Mouse (Mus musculus): ENCODE results near the gene Slc25a33.

DNA sequence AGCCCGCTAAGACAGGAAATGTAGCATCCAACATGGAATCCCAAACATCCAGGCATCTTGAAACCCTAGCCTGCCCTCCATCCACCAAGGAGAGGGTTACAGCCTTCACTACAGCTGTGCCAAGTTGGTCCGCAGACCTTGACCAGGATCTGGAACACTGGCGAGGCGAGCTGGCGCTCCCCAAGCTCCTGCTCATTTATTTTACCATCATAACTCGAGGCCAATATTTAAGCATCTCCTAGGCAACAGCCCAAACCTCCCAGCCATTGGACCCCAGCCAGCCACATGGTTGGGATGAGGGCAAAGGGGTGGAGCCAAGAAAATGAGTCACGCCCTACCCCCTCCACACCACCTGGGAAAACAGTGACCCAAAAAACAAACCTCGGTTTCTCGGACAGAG is 48.0 kb upstream of the Slc25a33 start:
- TF ChIP-seq POLR2A (IDR thresholded peaks at IDR 0.05; ENCODE audit: insufficient read depth, low read depth, low read length) (no peak), EP300 (IDR thresholded peaks at IDR 0.05; ENCODE audit: insufficient read depth, low read depth, low read length) (no peak), CTCF (IDR thresholded peaks at IDR 0.05) (no peak)
